Mouse (Mus musculus): ENCODE results near the gene Rapsn.
A peak's percentile ranks its signal among the peaks of the same experiment; 100 is the strongest.

The Rapsn gene

GRCm38 (mm10) chr2:91053181-91053933, 17.9 kb downstream of the Rapsn start:
- DNase-seq (ENCODE audit: low read depth, low spot score) = no peak

GRCm38 (mm10) chr2:91053934-91054382, 18.5 kb downstream of the Rapsn start, which contains the start of gene Psmc3:
Psmc3 (plus strand) TSS chr2:91054009.
- peak; percentile 95 for DNase-seq (ENCODE audit: low read depth, low spot score)

- DNase-seq (ENCODE audit: low read depth, low spot score) = no peak
These were observed 23.0 kb downstream of the Rapsn start for GRCm38 (mm10) chr2:91058435-91058834.

GRCm38 (mm10) chr2:91059376-91059775, 24.0 kb downstream of the Rapsn start:
- DNase-seq (ENCODE audit: low read depth, low spot score) = no peak

- peak; percentile 86 for DNase-seq (ENCODE audit: low read depth, low spot score)
These were observed 25.3 kb downstream of the Rapsn start for GRCm38 (mm10) chr2:91060544-91061355.

GRCm38 (mm10) chr2:91061849-91062481, 26.5 kb downstream of the Rapsn start:
- no peak for DNase-seq (ENCODE audit: low read depth, low spot score)

GRCm38 (mm10) chr2:91062779-91063606, 27.6 kb downstream of the Rapsn start:
- DNase-seq (ENCODE audit: low read depth, low spot score) = no peak

GRCm38 (mm10) chr2:91064211-91064610, 28.8 kb downstream of the Rapsn start:
- peak; percentile 66 for DNase-seq (ENCODE audit: low read depth, low spot score)

- peak; percentile 82 for DNase-seq (ENCODE audit: low read depth, low spot score)
These were observed 30.1 kb downstream of the Rapsn start for GRCm38 (mm10) chr2:91065544-91065943.

GRCm38 (mm10) chr2:91066455-91066854, 31.0 kb downstream of the Rapsn start:
- no peak for DNase-seq (ENCODE audit: low read depth, low spot score)

- DNase-seq (ENCODE audit: low read depth, low spot score) = no peak
These were observed 32.9 kb downstream of the Rapsn start for GRCm38 (mm10) chr2:91068162-91068871.

GRCm38 (mm10) chr2:91068872-91069165, 33.4 kb downstream of the Rapsn start:
- DNase-seq (ENCODE audit: low read depth, low spot score) = peak; percentile 40

GRCm38 (mm10) chr2:91069306-91070000, 34.0 kb downstream of the Rapsn start:
- DNase-seq (ENCODE audit: low read depth, low spot score) = peak; percentile 28

GRCm38 (mm10) chr2:91070076-91070800, 34.8 kb downstream of the Rapsn start, which contains the start of gene Slc39a13:
Slc39a13 (minus strand) TSS chr2:91070417.
- peak; percentile 97 for DNase-seq (ENCODE audit: low read depth, low spot score)

GRCm38 (mm10) chr2:91071059-91071458, 35.6 kb downstream of the Rapsn start:
- no peak for DNase-seq (ENCODE audit: low read depth, low spot score)

- no peak for DNase-seq (ENCODE audit: low read depth, low spot score)
These were observed 36.7 kb downstream of the Rapsn start for GRCm38 (mm10) chr2:91072092-91072491.

GRCm38 (mm10) chr2:91077957-91078313, 42.5 kb downstream of the Rapsn start:
- no peak for DNase-seq (ENCODE audit: low read depth, low spot score)

- DNase-seq (ENCODE audit: low read depth, low spot score) = no peak
These were observed 43.0 kb downstream of the Rapsn start for GRCm38 (mm10) chr2:91078314-91079025.

- DNase-seq (ENCODE audit: low read depth, low spot score) = no peak
These were observed 43.6 kb downstream of the Rapsn start for GRCm38 (mm10) chr2:91079026-91079384.
